Mouse (Mus musculus): ENCODE measurements around the gene Zfp61.

Gene Zfp61

GRCm38 (mm10) chr7:24254633-24255474 is 46.2 kb downstream of the Zfp61 start, which contains the start of gene Zfp108:
Zfp108 (plus strand) TSS chr7:24254794.
- peak; percentile 89 for DNase-seq

GRCm38 (mm10) chr7:24253779-24254615 is 47.0 kb downstream of the Zfp61 start:
- DNase-seq, result no peak

All from lung, postnatal 10 days (tissue).